Mouse (Mus musculus): Measurements from ENCODE around the gene Ociad2.
A peak's percentile ranks its signal among the peaks of the same experiment; 100 is the strongest.

The Ociad2 gene

DNA sequence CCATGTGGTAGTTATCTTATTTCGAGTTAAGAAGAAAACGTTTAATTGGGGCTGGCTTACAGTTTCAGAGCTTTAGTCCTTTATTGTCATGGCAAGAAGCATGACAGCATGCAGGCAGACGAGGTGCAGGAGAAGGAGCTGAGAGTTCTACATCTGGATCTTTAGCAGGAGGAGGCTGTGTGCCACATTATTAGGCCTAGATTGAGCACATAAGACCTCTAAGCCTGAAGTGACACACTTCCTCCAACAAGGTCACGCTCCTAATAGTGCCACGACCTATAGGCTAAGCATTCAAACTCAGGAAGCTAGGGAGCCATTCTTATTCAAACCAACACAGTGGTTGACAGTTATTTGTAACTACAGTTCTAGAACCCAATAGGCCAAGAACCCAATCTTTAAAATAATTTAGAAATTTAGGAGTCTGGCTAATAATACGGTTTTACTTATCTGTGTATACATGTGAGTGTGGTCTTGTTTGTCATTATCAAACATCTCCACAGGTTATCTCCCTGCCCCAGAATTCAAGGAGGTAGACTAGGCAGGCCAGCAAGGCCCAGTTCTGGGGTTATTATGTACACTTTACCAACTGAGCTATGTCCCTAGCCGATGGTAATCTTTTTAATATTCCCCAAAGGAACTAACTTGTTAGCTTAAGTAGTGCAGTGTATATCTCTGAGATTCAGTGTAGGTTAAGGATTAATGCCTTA, 39.1 kb downstream of the Ociad2 start:
- no peak for DNase-seq

DNA sequence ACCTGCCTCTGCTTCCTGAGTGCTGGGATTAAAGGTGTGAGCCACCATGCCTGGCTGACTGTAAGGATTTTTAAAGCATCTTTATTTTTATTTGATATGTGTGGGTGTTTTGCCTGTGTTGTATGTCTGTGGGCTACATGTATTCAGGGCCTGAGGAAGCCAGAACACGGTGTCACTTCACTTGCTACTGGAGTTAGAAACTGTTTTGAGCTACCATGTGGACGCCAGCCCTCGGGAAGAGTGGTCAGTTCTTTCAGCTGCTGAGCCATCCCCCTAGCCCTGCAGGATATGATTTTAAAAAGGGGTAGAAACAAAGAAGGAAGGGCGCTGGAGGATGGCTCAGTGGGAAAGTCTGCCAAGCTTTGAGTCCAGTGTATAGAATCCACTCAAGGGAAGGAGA, 44.9 kb downstream of the Ociad2 start:
- DNase-seq, result no peak

DNA sequence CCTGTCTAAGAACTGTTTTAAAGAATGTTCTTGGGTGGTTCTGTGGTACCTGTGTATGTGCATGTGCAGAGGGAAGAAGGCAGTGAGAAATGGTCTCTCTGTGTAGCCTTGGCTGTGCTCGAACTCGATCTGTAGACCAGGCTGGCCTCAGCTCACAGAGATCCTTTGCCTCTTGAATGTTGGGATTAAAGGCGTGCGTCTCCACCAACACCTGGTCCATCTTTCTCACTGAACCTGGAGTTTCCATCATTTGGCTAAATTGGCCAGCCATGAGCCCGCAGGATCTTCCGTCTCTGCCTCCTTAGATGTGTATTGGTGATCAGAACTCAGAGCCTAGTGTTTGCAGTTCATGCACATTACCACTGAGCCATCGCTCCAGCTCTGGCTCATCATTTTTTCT, 45.8 kb downstream of the Ociad2 start:
- DNase-seq, result no peak

DNA sequence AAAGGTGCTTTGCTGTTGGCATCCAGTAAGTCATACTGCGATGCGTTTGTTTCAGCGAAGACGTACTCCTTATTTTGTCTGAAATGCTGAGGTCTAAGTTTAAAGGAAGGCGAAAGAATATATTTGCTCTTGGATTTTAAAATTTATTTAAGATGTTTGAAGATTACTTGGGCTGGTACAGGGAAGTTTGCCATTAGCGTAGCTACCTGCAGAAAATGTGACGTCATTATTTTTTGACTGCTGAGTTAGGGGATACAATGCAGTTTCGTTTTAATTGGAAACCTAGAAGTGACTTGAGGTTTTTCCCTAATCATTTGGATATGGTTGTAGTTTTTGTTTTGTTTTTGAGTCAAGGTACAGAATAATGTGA, 47.4 kb downstream of the Ociad2 start:
- DNase-seq, result no peak

DNA sequence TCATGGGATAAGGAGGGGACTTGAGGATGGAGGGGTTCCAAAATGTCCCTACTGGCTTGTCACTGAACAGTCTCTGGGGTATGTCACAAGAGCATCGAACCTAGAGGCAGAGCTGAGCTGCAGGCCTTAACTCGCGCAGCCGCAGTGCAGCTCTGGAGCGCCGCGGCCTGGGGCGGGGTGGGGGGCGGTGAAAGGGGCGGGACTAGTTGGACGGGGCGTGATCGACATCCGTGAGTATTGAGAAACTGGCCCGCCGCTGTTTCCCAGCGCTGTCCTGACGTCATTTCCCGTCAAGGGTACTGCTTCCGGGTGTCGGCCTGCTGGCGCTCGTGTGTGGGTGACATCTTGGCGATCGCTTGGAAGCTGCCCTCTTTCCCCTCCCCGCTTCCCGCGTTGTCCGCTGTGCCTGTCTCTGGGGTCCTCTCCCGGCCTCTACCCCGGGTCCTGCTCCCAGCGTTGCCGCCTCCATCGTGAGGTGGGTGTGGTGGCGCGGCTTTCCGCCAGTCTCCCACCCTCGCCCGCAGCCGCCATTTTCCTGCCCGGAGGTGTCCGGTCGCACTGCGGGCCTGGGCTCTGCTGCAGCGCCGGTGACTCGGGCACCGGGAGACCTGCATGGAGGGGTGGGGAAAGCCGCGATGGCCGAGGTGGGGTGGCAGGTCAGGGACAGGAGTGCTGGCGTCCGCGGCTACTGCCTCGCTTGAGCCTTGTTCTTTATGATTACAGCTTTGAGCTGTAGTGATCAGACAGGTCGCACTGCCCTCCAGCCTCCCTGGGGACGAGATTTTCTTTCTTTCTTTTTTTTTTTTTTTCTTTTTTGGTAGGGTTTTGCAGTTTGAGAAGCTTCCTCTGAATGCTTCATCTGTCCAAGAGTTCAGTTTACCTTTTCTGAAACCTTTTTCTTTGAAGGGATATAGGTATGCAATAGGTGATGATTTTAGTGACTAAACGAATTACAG, 48.0 kb downstream of the Ociad2 start, which contains the start of gene Ociad1:
TSS of gene Ociad1 (plus strand) at position 283 of the 956 bp plus-strand sequence.
- peak; percentile 96 for DNase-seq

DNA sequence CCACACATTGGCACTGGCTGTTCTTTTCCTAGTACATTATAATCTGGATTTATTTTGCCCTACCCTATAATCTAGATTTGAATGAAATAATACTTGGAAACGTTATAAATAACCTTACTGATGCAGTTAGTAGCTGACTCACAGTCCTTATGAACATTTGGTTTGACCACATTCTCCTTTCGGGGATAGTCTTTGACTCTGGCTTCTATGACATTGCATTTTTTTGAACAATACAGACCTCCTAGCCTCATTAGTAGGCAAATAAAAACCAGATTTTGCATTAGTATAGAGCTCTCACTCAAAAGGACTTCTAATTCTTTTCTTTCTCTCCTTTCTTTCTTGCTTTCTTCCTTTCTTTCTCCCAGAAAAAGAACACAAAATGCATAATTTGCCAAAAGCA, 50.9 kb downstream of the Ociad2 start:
- no peak for DNase-seq

DNA sequence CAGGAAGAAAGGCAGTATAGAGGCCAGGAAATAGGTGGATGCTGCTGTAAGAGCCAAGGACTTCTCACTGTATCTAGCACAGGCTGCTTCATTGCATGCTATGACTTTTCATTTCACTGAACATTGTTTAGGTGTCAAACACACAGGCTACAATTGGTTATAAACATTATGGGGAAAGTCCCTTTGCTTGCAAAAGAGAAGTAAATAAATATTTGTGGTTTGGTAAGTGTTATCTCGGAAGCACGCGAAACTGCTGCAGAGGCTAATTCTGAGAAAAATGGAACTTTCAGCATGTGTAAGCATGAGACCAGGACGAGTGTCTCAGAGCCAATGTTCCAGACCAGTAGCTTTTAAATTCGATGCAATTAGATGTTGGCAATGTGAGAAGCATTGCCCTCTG, 54.2 kb downstream of the Ociad2 start:
- DNase-seq, result no peak

DNA sequence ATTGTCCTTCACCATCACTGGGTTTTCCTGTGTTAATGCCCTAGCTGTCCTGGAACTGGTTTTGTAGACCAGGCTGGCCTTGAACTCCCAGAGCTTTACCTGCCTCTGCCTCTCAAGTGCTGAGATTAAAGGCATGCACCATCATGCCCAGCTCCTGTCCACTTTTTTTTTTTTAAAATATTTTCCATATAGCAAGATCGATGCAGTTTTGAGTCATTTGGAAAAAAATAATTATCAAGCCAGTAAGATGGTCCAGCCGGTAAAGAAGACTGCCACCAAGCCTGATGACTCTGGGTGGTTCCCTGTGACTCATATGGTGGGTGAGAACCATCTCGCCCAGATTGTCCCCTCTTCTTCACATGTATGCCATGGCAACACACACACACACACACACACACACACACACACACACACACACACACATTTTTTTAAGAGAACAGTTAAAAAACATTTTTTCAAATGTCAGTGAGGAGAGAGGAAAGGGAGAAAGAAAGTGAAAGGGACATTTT, 55.3 kb downstream of the Ociad2 start:
- DNase-seq, result no peak

DNA sequence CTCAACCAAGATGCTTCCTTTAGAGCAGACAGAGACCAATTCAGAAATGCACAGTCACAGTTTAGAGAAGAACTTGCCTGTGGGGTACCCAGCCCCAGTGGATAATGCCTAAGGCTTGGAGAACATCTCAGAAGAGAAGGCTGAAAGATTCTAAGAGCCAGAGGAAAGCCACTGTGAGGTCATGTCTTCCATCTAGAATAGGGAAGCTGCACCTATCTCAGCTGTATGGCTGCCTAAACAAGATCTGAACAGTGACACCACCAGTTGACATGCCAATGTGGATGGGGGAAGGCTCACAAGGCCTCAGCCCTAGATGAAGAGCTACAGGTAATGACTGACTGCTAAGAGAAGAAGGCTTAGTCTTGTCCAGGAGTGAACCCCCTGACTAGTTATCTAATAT, 56.8 kb downstream of the Ociad2 start:
- DNase-seq, result no peak

DNA sequence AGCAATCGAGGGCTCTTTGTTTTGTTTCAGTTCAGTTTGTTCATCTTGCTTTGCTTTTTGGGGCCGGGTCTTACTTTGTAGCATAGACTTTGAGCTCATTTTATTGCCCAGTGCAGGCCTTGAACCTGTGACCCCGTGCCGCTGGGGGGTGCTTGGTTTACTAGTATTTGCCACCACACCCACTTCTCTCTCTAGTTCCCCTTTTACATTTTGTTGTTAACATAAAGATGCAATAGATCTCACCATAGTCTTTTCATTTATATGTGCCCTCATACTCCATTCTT, 60.3 kb downstream of the Ociad2 start:
- DNase-seq, result no peak

DNA sequence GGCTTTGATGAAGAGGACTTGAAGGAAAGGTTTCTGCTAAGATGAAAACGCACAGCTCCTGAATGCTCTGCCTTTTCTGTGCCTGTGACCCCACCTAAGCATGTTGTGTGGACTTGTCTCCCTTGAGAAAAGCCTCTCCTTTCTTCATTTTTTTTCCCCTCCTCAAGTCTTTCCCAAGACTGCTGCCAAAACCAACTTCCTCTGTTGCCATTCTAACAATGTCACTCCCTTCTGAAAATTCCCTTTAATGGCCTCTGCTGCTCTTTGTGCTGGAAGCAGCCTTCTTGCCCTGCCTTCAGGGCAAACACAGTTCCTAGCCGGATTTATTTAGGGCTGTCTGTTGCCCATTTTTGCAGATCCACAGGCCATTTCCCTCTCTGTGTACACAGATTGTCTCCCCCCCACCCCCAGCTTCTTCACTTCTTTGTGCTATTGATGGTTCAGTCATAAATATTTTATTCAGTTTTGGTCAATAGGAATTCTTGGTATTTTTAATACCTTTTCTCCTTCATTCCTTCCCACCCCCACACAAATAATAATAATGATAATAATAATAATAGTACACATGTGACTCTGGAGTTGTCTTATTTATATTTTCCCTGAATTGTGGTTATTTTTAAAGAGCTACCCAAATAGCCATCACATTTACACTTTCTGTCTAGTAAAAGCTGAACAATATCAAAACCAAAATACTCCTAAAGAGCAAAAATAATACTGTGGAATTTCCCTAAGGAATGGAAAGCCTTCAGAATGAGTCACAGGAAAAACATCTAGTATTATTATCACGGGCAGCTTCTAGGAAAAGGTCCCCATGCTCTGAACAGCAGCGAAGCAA, 60.9 kb downstream of the Ociad2 start:
- no peak for DNase-seq

DNA sequence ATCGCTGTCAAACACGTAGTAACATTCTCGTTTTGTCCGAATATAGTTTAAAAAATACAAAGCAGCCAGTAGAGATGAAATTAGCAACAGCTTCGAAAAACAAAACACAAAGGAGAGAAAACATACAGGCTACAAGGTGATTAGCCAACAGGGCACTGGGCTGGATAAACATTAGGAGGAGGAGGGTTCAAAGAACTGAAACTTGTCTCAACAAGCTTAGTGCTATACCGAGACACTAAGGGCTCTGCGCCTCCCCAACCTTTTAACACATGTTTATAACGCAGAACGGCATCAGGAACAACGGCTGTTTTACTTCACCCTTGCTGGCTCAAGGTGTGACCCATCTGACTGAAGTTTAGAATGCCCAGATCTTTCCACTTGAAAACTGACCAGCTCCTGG, 61.6 kb downstream of the Ociad2 start:
- DNase-seq, result no peak

DNA sequence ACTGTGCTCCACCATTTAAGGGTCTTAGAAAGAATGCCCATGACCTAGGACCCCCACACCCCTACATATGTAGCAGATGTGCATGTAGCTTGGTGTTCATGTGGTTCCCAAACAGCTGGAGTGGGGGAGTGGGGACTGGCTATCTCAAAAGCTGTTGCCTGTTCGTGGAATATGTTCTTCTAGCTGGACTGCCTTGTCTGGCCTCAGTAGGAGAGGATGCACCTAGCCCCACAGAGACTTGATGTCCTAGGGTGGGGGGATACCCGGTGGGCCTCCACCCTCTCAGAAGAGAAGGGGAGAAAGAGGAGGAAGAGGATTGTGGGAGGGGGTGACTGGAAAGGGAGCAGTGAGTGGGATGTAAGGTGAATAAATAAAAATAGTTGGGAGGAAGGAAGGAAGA, 65.9 kb downstream of the Ociad2 start:
- no peak for DNase-seq

DNA sequence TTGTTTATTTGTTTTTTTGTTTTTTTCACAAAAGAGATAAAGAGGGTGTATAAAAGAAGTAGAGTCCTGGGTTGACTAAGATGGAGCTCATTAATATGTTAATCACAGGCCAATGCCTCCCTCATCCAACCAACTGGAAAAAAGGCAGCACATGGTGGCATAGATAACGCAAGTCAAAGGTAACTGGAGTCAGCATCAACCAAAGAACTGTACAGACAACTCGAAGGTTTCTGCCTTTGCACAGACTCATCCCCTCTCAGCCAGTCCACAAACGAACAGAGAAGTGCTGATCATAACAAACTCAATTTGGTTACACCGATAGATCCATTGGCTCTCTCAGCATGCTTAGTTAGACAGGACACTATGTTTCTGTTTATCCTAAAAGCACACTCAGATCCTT, 67.7 kb downstream of the Ociad2 start:
- no peak for DNase-seq

Measured in lung, postnatal 14 days (tissue).